Mouse (Mus musculus): ENCODE results near the gene Nme3.

- TF ChIP-seq CTCF (conservative IDR thresholded peaks at IDR 0.05; ENCODE audit: low read length) = no peak
- no peak for TF ChIP-seq POU5F1 (IDR thresholded peaks at IDR 0.05; ENCODE audit: borderline replicate concordance, low read length)
- TF ChIP-seq NANOG (IDR thresholded peaks at IDR 0.05; ENCODE audit: borderline replicate concordance, low read length) = no peak
Measured at GRCm38 (mm10) chr17:24867914-24868313, 28.4 kb upstream of the Nme3 start.
